Mouse (Mus musculus) CH12.LX (cell line): ENCODE measurements around the gene Tac2. TPM values are rescaled to one million over a fixed set of nuclear protein-coding genes. Genes with fewer than 3 reads are reported as not detected.

ENCODE experiments used
- DNase-seq: peaks from one replicate; pipeline ENCODE4 v3.0.0-alpha.2; 2013; ENCODE audit errors: extremely low read depth
- H3K27ac ChIP-seq: 2 replicates; pipeline ENCODE4 v1.5.1; 2012; ENCODE audit warnings: low read depth, mild to moderate bottlenecking, control low read depth, moderate library complexity; ENCODE audit not compliant: insufficient read depth
- H3K27me3 ChIP-seq: replicated peaks from 2 replicates; pipeline ENCODE3; 2012; ENCODE audit warnings: inconsistent platforms
- H3K36me3 ChIP-seq, 2 experiments: replicated peaks in 1 of 2; 2 replicates each; pipeline versions ENCODE3 to v1.6.1; 2012; ENCODE audit warnings: inconsistent platforms in 1 of 2, low read length in 1 of 2, mild to moderate bottlenecking in 1 of 2, mixed read lengths in 1 of 2, moderate library complexity in 1 of 2; ENCODE audit not compliant: control insufficient read depth in 1 of 2, insufficient read depth in 1 of 2
- H3K4me1 ChIP-seq, 2 experiments: 2 replicates each; pipeline ENCODE4 v1.6.1; 2012; ENCODE audit warnings: inconsistent platforms in 1 of 2, moderate library complexity in 1 of 2; ENCODE audit not compliant: insufficient read depth in 2 of 2, control insufficient read depth in 1 of 2
- H3K4me2 ChIP-seq: 2 replicates; pipeline ENCODE4 v1.6.1; 2012; ENCODE audit warnings: low read depth, mild to moderate bottlenecking, control low read depth; ENCODE audit not compliant: poor library complexity, insufficient read depth, severe bottlenecking
- H3K4me3 ChIP-seq, 3 experiments: fragments of 150-350 bp in 1 of 3; sonication (generic) in 1 of 3; replicated peaks in 1 of 3; 2 replicates each; pipeline versions ENCODE3 to v1.5.1; 2011 to 2012; ENCODE audit warnings: low read depth in 2 of 3, low read length in 2 of 3, mild to moderate bottlenecking in 2 of 3, moderate library complexity in 2 of 3, control low read depth in 1 of 3, improper control_type of control experiment in 1 of 3, inconsistent platforms in 1 of 3, mixed read lengths in 1 of 3; ENCODE audit not compliant: poor library complexity in 1 of 3
- H3K79me2 ChIP-seq: replicated peaks from 2 replicates; pipeline ENCODE4 v1.6.1; 2012; ENCODE audit warnings: mild to moderate bottlenecking, moderate library complexity; ENCODE audit not compliant: control insufficient read depth, poor library complexity, insufficient read depth, severe bottlenecking; ENCODE audit errors: extremely low read depth
- H3K9ac ChIP-seq: 2 replicates; pipeline ENCODE4 v1.6.1; 2012; ENCODE audit warnings: low read depth, mild to moderate bottlenecking, control low read depth, moderate library complexity; ENCODE audit not compliant: insufficient read depth
- H3K9me3 ChIP-seq: replicated peaks from 2 replicates; pipeline ENCODE3; 2012; ENCODE audit warnings: low read length, inconsistent platforms, mixed read lengths
- BHLHE40 ChIP-seq: IDR thresholded peaks from 2 replicates; pipeline ENCODE4 v1.6.1; 2011; ENCODE audit warnings: mild to moderate bottlenecking, low read depth, low read length, improper control_type of control experiment
- CHD1 ChIP-seq: IDR thresholded peaks from 2 replicates; pipeline ENCODE4 v1.6.1; 2012; ENCODE audit warnings: low read depth, low read length, improper control_type of control experiment, inconsistent platforms
- CHD2 ChIP-seq: IDR thresholded peaks from 2 replicates; pipeline ENCODE4 v1.6.1; 2011; ENCODE audit warnings: low read length, improper control_type of control experiment
- CTCF ChIP-seq, 2 experiments: IDR thresholded peaks in 1 of 2; conservative IDR thresholded peaks in 1 of 2; 2 replicates each; pipeline ENCODE4 v1.5.1; 2011 to 2012; ENCODE audit warnings: low read depth in 2 of 2, low read length in 2 of 2, improper control_type of control experiment in 1 of 2, inconsistent platforms in 1 of 2, mild to moderate bottlenecking in 1 of 2, moderate library complexity in 1 of 2
- E2F4 ChIP-seq: IDR thresholded peaks from 2 replicates; pipeline ENCODE4 v1.6.1; 2011; ENCODE audit warnings: low read depth, low read length, improper control_type of control experiment; ENCODE audit not compliant: insufficient replicate concordance
- ELF1 ChIP-seq: IDR thresholded peaks from 2 replicates; pipeline ENCODE4 v1.6.1; 2014; ENCODE audit warnings: low read depth, mild to moderate bottlenecking, inconsistent platforms, low read length, improper control_type of control experiment
- EP300 ChIP-seq: IDR thresholded peaks from 2 replicates; pipeline ENCODE4 v1.6.1; 2011; ENCODE audit warnings: low read length, improper control_type of control experiment
- ETS1 ChIP-seq: conservative IDR thresholded peaks from 2 replicates; pipeline ENCODE4 v1.6.1; 2012; ENCODE audit warnings: low read depth, mild to moderate bottlenecking, inconsistent platforms, low read length, improper control_type of control experiment, moderate library complexity
- GABPA ChIP-seq: IDR thresholded peaks from 2 replicates; pipeline ENCODE4 v1.6.1; 2012; ENCODE audit warnings: low read depth, low read length, improper control_type of control experiment, inconsistent platforms; ENCODE audit not compliant: insufficient replicate concordance
- HCFC1 ChIP-seq: IDR thresholded peaks from 2 replicates; pipeline ENCODE4 v1.6.1; 2012; ENCODE audit warnings: low read depth, mild to moderate bottlenecking, inconsistent platforms, low read length, improper control_type of control experiment
- IRF4 ChIP-seq: IDR thresholded peaks from 2 replicates; pipeline ENCODE4 v1.6.1; 2014; ENCODE audit warnings: low read depth, mild to moderate bottlenecking, inconsistent platforms, low read length, improper control_type of control experiment
- JUN ChIP-seq: IDR thresholded peaks from 2 replicates; pipeline ENCODE4 v1.6.1; 2011; ENCODE audit warnings: low read depth, mild to moderate bottlenecking, low read length, improper control_type of control experiment, moderate library complexity; ENCODE audit not compliant: insufficient read depth
- JUND ChIP-seq: conservative IDR thresholded peaks from 2 replicates; pipeline ENCODE4 v1.6.1; 2011; ENCODE audit warnings: low read depth, low read length, improper control_type of control experiment
- KAT2A ChIP-seq: IDR thresholded peaks from 2 replicates; pipeline ENCODE4 v1.6.1; 2012; ENCODE audit warnings: low read length, improper control_type of control experiment, inconsistent platforms; ENCODE audit not compliant: insufficient replicate concordance
- MAFK ChIP-seq: IDR thresholded peaks from 2 replicates; pipeline ENCODE4 v1.6.1; 2011; ENCODE audit warnings: low read length, improper control_type of control experiment; ENCODE audit not compliant: insufficient replicate concordance
- MAX ChIP-seq: IDR thresholded peaks from 2 replicates; pipeline ENCODE4 v1.6.1; 2011; ENCODE audit warnings: low read length, improper control_type of control experiment
- MAZ ChIP-seq: IDR thresholded peaks from 2 replicates; pipeline ENCODE4 v1.6.1; 2012; ENCODE audit warnings: low read depth, mild to moderate bottlenecking, inconsistent platforms, low read length, improper control_type of control experiment, moderate library complexity
- MEF2A ChIP-seq: IDR thresholded peaks from 2 replicates; pipeline ENCODE4 v1.6.1; 2014; ENCODE audit warnings: low read depth, mild to moderate bottlenecking, inconsistent platforms, low read length, improper control_type of control experiment, borderline replicate concordance
- MXI1 ChIP-seq: IDR thresholded peaks from 2 replicates; pipeline ENCODE4 v1.6.1; 2011; ENCODE audit warnings: mild to moderate bottlenecking, low read depth, low read length, improper control_type of control experiment
- MYC ChIP-seq: IDR thresholded peaks from 2 replicates; pipeline ENCODE4 v1.6.1; 2011; ENCODE audit warnings: low read depth, mild to moderate bottlenecking, improper control_type of control experiment, low read length
- NELFE ChIP-seq: IDR thresholded peaks from 2 replicates; pipeline ENCODE4 v1.6.1; 2011; ENCODE audit warnings: low read depth, low read length, improper control_type of control experiment
- NRF1 ChIP-seq: IDR thresholded peaks from 2 replicates; pipeline ENCODE4 v1.6.1; 2014; ENCODE audit warnings: low read depth, mild to moderate bottlenecking, inconsistent platforms, low read length, improper control_type of control experiment, moderate library complexity
- PAX5 ChIP-seq: IDR thresholded peaks from 2 replicates; pipeline ENCODE4 v1.6.1; 2012; ENCODE audit warnings: low read length, inconsistent platforms, mixed read lengths
- POLR2A ChIP-seq: IDR thresholded peaks from 2 replicates; pipeline ENCODE4 v1.6.1; 2011; ENCODE audit warnings: low read depth, mild to moderate bottlenecking, improper control_type of control experiment, low read length
- POLR2AphosphoS2 ChIP-seq: IDR thresholded peaks from 2 replicates; pipeline ENCODE4 v1.6.1; 2011; ENCODE audit warnings: low read depth, low read length, improper control_type of control experiment
- RAD21 ChIP-seq: IDR thresholded peaks from 2 replicates; pipeline ENCODE4 v1.6.1; 2011; ENCODE audit warnings: low read depth, mild to moderate bottlenecking, low read length, improper control_type of control experiment, moderate library complexity
- RCOR1 ChIP-seq: conservative IDR thresholded peaks from 2 replicates; pipeline ENCODE4 v1.6.1; 2012; ENCODE audit warnings: low read depth, mild to moderate bottlenecking, inconsistent platforms, low read length, improper control_type of control experiment
- SIN3A ChIP-seq: IDR thresholded peaks from 2 replicates; pipeline ENCODE4 v1.6.1; 2012; ENCODE audit warnings: low read length, improper control_type of control experiment, inconsistent platforms
- SMC3 ChIP-seq: IDR thresholded peaks from 2 replicates; pipeline ENCODE4 v1.6.1; 2011; ENCODE audit warnings: low read depth, low read length, improper control_type of control experiment
- TBP ChIP-seq: conservative IDR thresholded peaks from 2 replicates; pipeline ENCODE4 v1.6.1; 2011; ENCODE audit warnings: low read depth, low read length, improper control_type of control experiment
- TCF12 ChIP-seq: IDR thresholded peaks from 2 replicates; pipeline ENCODE4 v1.6.1; 2014; ENCODE audit warnings: low read depth, mild to moderate bottlenecking, inconsistent platforms, low read length, improper control_type of control experiment
- UBTF ChIP-seq: IDR thresholded peaks from 2 replicates; pipeline ENCODE4 v1.6.1; 2012; ENCODE audit warnings: low read depth, mild to moderate bottlenecking, inconsistent platforms, low read length, improper control_type of control experiment, moderate library complexity
- USF1 ChIP-seq: IDR thresholded peaks from 2 replicates; pipeline ENCODE4 v1.6.1; 2014; ENCODE audit warnings: low read depth, mild to moderate bottlenecking, inconsistent platforms, low read length, improper control_type of control experiment
- USF2 ChIP-seq: conservative IDR thresholded peaks from 2 replicates; pipeline ENCODE4 v1.6.1; 2011; ENCODE audit warnings: low read depth, low read length, improper control_type of control experiment
- ZC3H11A ChIP-seq: IDR thresholded peaks from 2 replicates; pipeline ENCODE4 v1.6.1; 2012; ENCODE audit warnings: low read depth, mild to moderate bottlenecking, inconsistent platforms, low read length, improper control_type of control experiment
- ZKSCAN1 ChIP-seq: IDR thresholded peaks from 2 replicates; pipeline ENCODE4 v1.6.1; 2012; ENCODE audit warnings: low read depth, inconsistent platforms, low read length, improper control_type of control experiment, borderline replicate concordance
- ZMIZ1 ChIP-seq: IDR thresholded peaks from 2 replicates; pipeline ENCODE4 v1.6.1; 2012; ENCODE audit warnings: low read depth, mild to moderate bottlenecking, inconsistent platforms, low read length, improper control_type of control experiment
- ZNF384 ChIP-seq: IDR thresholded peaks from 2 replicates; pipeline ENCODE4 v1.6.1; 2012; ENCODE audit warnings: low read depth, low read length, improper control_type of control experiment, inconsistent platforms
- dilution Hi-C: fragments of 300-500 bp; cut with MboI; formaldehyde crosslinking; loops from 2 replicates; pipeline ENCODE4 v1.14.3; 2020; ENCODE audit warnings: low sequenced_read_pairs; ENCODE audit not compliant: extremely low pct_unique_long_range_greater_than_20kb, extremely low pct_ligation_motif_present
- in situ Hi-C: fragments of 300-500 bp; cut with MboI; formaldehyde crosslinking; loops from 3 replicates; pipeline ENCODE4 v1.14.3; 2019; ENCODE audit warnings: low sequenced_read_pairs, low pct_ligation_motif_present, low pct_unique_long_range_greater_than_20kb, mixed read lengths
- polyA plus RNA-seq: library from polyadenylated mRNA; unstranded; fragments of >175 nt; gene quantifications from 2 replicates; pipeline ENCODE4 v1.2.1, GENCODE M21; 2012; ENCODE audit warnings: low read depth; ENCODE audit not compliant: insufficient read length
- total RNA-seq, 2 experiments: library from RNA; depleted of rRNA; stranded (reverse); fragments of 300-350 nt in 1 of 2; fragments of >200 nt in 1 of 2; gene quantifications; 2 replicates each; pipeline ENCODE4 v1.2.3; 2012 to 2014

The Tac2 gene
- total and polyA plus RNA-seq, 3 experiments: not detected

DNA sequence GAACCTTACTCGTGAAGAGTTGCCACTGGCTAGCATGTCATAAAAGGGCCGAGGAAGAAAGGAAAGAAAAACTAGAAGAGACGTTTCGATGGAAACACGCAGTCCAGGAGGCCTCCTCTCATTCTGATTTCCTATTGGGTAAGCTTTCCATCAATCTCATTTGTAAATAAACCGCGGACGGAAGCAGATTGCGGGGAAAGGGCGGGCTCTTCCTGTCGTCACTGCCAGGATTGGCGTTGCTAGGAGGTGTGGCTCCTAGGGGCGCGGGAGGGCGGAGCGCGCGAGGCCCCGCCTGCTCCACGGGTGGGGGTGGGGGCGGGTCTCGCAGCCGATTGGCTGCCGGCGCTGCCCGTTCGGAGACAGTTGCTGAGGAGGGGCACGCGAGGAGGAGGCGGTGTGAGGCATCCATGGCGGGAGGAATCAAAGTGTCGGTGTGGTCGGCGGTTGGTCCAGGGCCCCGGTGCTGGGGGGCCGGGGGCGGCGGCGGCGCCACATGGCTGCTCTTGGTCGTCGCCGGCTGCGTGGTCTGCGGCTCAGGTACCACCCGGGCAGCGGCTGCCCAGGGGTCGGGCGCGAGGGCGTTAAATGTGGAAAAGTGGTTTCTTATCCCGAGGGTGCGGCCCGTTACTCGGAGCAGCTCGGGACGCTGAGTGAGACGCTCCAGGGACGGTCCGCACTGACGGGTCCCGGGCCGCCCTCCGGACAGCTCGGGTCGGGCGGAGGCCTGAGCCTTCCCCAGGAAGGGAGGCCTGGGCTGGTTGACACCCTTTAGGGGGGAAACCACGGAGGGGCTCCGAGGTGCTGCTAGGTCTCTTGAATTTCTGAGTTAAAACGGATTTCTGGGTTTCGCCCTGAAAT is 47.4 kb upstream of the Tac2 start:
- peak overlapping the region; percentile 96 for H3K4me2 ChIP-seq
- peaks cover 2 to 21% of the 10 kb centered on the region in 2 experiments; a peak in 2 of 4 replicates for H3K4me1 ChIP-seq
- in situ Hi-C loops: loop anchor here (10.0 kb wide), 1 partner anchor 58 kb away; the partner anchor contains the start of gene Zbtb39
- H3K36me3 ChIP-seq: peaks cover 0 to 15% of the 10 kb centered on the region in 2 experiments
- TF ChIP-seq TCF12: 0 out of 2 replicates have a peak, but pooled peaks have one; percentile 40
- peak; percentile 75; the same call in 1 of the 2 replicates for TF ChIP-seq MAX
- no peak for TF ChIP-seq NRF1
- no peak for TF ChIP-seq EP300
- TF ChIP-seq MYC: no peak
- TF ChIP-seq KAT2A: peak; percentile 56; the same call in 1 of the 2 replicates
- no peak for TF ChIP-seq CTCF (conservative IDR thresholded peaks at IDR 0.05 in 1 of 2, IDR thresholded peaks at IDR 0.05 in 1 of 2; ENCODE audit: low read depth in 2 of 2, low read length in 2 of 2)
- peak; percentile 62 for TF ChIP-seq BHLHE40
- no peak for TF ChIP-seq RAD21
- TF ChIP-seq POLR2A: peak; percentile 79
- TF ChIP-seq CHD2: peak; percentile 67
- TF ChIP-seq IRF4: no peak
- TF ChIP-seq E2F4: peak; percentile 80; the same call in 1 of the 2 replicates
- TF ChIP-seq ETS1: no peak
- TF ChIP-seq MAFK: no peak
- peak; percentile 6; the same call in 1 of the 2 replicates for TF ChIP-seq UBTF
- TF ChIP-seq CHD1: no peak
- no peak for TF ChIP-seq GABPA
- no peak for TF ChIP-seq JUN
- no peak for TF ChIP-seq SMC3
- peak; percentile 83 for TF ChIP-seq TBP
- peak; percentile 8; the same call in 1 of the 2 replicates for TF ChIP-seq MEF2A
- peak; percentile 57; the same call in 1 of the 2 replicates for TF ChIP-seq NELFE
- TF ChIP-seq HCFC1: peak; percentile 85
- no peak for TF ChIP-seq PAX5
- TF ChIP-seq POLR2AphosphoS2: no peak
- no peak for TF ChIP-seq ZKSCAN1
- no peak for TF ChIP-seq JUND
- TF ChIP-seq ZNF384: no peak
- TF ChIP-seq USF2: no peak
- 0 out of 2 replicates have a peak, but pooled peaks have one; percentile 49 for TF ChIP-seq ZMIZ1
- TF ChIP-seq MAZ: peak; percentile 97
- TF ChIP-seq SIN3A: peak; percentile 95
- peak; percentile 80 for TF ChIP-seq ELF1
- no peak for TF ChIP-seq ZC3H11A
- TF ChIP-seq USF1: no peak
- TF ChIP-seq MXI1: peak; percentile 71
- TF ChIP-seq RCOR1: no peak
- no peaks in the 10 kb centered on the region for H3K27me3 ChIP-seq
- peak overlapping the region; percentile 80 to 98 (median 83) for H3K4me3 ChIP-seq
- peak; percentile 99 for DNase-seq
- no peaks in the 10 kb centered on the region for H3K9me3 ChIP-seq
- H3K27ac ChIP-seq: peak overlapping the region; percentile 40; the same call in 1 of the 2 replicates
- peaks cover 7% of the 10 kb centered on the region for H3K79me2 ChIP-seq
- H3K9ac ChIP-seq: peak overlapping the region; percentile 87
- dilution Hi-C loops: no loop called here
